Mouse (Mus musculus) right cerebral cortex, postnatal 14 days (tissue): ENCODE results near the gene 3110001I22Rik.

Source experiments
- DNase-seq: peaks from one replicate; pipeline ENCODE4 v3.0.0; 2022

The 3110001I22Rik gene

DNA sequence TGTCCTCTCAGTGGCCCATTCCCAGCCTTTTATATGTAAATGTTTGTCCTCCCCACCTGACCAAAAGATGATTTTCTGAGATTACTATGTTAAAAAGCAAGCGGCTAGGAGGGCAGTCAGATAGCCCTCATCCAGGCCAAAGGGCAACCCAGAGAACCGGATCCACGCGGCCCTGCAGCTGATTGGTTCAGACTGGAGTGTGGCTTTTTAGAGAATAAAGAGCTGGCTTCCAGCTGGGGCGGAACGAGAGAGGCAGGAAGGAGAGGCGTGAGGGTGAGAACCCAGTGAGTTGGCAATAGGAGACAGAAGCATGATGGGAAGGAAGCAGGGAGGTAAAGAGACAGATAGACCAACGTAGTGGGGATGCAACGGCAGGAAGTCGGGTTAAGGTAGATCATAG, 51.2 kb downstream of the 3110001I22Rik start:
- no peak for DNase-seq

DNA sequence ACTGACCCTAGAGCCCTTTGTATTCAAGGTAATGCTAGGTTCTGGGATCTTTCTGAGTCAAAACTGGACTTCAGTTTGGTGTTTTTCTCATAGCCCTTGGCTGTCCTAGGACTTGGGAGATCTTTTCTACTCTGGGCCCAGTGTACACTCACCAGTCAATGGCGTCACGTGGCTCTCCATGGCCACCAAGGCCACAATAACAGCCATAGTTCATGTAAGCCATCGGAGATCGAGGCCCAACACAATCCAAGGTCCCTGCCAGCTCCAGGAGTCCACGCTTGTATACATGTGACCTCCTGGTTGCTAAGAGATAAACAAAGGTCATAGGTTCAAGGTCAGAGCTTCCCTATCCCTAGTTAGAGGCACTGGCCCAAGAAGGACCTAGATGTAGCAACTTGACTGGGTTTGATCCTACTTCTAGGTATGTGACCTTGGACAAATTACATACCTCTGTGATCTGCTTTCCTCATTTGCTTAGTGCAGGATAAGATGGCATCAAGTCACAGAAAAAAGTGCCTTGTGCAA, 56.1 kb downstream of the 3110001I22Rik start:
- no peak for DNase-seq
